Mouse (Mus musculus) MEL (cell line): ENCODE measurements around the gene Mprip. TPM values are rescaled to one million over a fixed set of nuclear protein-coding genes. Genes with fewer than 3 reads are reported as not detected.
A peak's percentile ranks its signal among the peaks of the same experiment; 100 is the strongest.

ENCODE experiments used
- DNase-seq: peaks from one replicate; pipeline ENCODE4 v3.0.0; 2011; ENCODE audit warnings: low read depth, low spot score
- H3K27ac ChIP-seq: 2 replicates; pipeline ENCODE4 v1.5.1; 2012; ENCODE audit warnings: low read depth, mild to moderate bottlenecking, control low read depth, low read length, moderate library complexity; ENCODE audit not compliant: control insufficient read depth
- H3K27me3 ChIP-seq, 2 experiments: fragments of 150-350 bp in 1 of 2; sonication (generic) in 1 of 2; 2 replicates each; pipeline ENCODE4 v1.6.1; 2012; ENCODE audit warnings: low read length in 2 of 2, mild to moderate bottlenecking in 2 of 2, improper control_type of control experiment in 1 of 2, moderate library complexity in 1 of 2; ENCODE audit not compliant: insufficient read depth in 2 of 2, control insufficient read depth in 1 of 2
- H3K36me3 ChIP-seq, 2 experiments: 2 replicates each; pipeline ENCODE4 v1.6.1; 2012 to 2014; ENCODE audit warnings: low read length in 2 of 2, improper control_type of control experiment in 1 of 2, inconsistent platforms in 1 of 2, mild to moderate bottlenecking in 1 of 2; ENCODE audit not compliant: insufficient read depth in 2 of 2, control insufficient read depth in 1 of 2
- H3K4me1 ChIP-seq, 2 experiments: fragments of 150-350 bp in 1 of 2; sonication (generic) in 1 of 2; 2 replicates each; pipeline ENCODE4 v1.6.1; 2012; ENCODE audit warnings: low read length in 2 of 2, improper control_type of control experiment in 1 of 2, mild to moderate bottlenecking in 1 of 2; ENCODE audit not compliant: insufficient read depth in 2 of 2, control insufficient read depth in 1 of 2
- H3K4me3 ChIP-seq, 2 experiments: fragments of 150-350 bp in 1 of 2; sonication (generic) in 1 of 2; 2 replicates each; pipeline ENCODE4 v1.5.1; 2012; ENCODE audit warnings: low read depth in 2 of 2, low read length in 2 of 2, mild to moderate bottlenecking in 2 of 2, moderate library complexity in 2 of 2, control low read depth in 1 of 2, improper control_type of control experiment in 1 of 2; ENCODE audit not compliant: control insufficient read depth in 1 of 2, insufficient read depth in 1 of 2
- H3K79me2 ChIP-seq: 2 replicates; pipeline ENCODE4 v1.6.1; 2012; ENCODE audit warnings: mild to moderate bottlenecking, low read length, moderate library complexity; ENCODE audit not compliant: control insufficient read depth, poor library complexity, insufficient read depth
- H3K9ac ChIP-seq: 2 replicates; pipeline ENCODE4 v1.6.1; 2012; ENCODE audit warnings: low read depth, mild to moderate bottlenecking, control low read depth, low read length, moderate library complexity; ENCODE audit not compliant: control insufficient read depth, poor library complexity, severe bottlenecking
- H3K9me3 ChIP-seq: fragments of 150-350 bp; sonication (generic); replicated peaks from 2 replicates; pipeline ENCODE4 v1.6.1; 2012; ENCODE audit warnings: mild to moderate bottlenecking, low read length, improper control_type of control experiment, moderate library complexity; ENCODE audit not compliant: insufficient read depth
- BHLHE40 ChIP-seq: IDR thresholded peaks from 2 replicates; pipeline ENCODE4 v1.6.1; 2012; ENCODE audit warnings: low read depth, mild to moderate bottlenecking, inconsistent platforms, low read length, improper control_type of control experiment, borderline replicate concordance
- CTCF ChIP-seq, 3 experiments: IDR thresholded peaks in 2 of 3; conservative IDR thresholded peaks in 1 of 3; 2 replicates each; pipeline ENCODE4 v1.5.1; 2011 to 2012; ENCODE audit warnings: low read length in 3 of 3, low read depth in 2 of 3, mild to moderate bottlenecking in 2 of 3, improper control_type of control experiment in 1 of 3, inconsistent platforms in 1 of 3, mixed read lengths in 1 of 3, moderate library complexity in 1 of 3; ENCODE audit not compliant: control insufficient read depth in 1 of 3, insufficient read depth in 1 of 3, poor library complexity in 1 of 3, severe bottlenecking in 1 of 3
- ELF1 ChIP-seq: IDR thresholded peaks from 2 replicates; pipeline ENCODE4 v1.6.1; 2014; ENCODE audit warnings: low read depth, mild to moderate bottlenecking, inconsistent platforms, low read length, improper control_type of control experiment, moderate library complexity
- EP300 ChIP-seq, 2 experiments: IDR thresholded peaks; 2 replicates each; pipeline ENCODE4 v1.6.1; 2011; ENCODE audit warnings: improper control_type of control experiment in 2 of 2, low read length in 2 of 2, low read depth in 1 of 2, mild to moderate bottlenecking in 1 of 2
- ETS1 ChIP-seq: IDR thresholded peaks from 2 replicates; pipeline ENCODE4 v1.6.1; 2012; ENCODE audit warnings: low read depth, mild to moderate bottlenecking, inconsistent platforms, low read length, improper control_type of control experiment, moderate library complexity
- GATA1 ChIP-seq: IDR thresholded peaks from 2 replicates; pipeline ENCODE4 v1.6.1; 2011; ENCODE audit warnings: low read depth, low read length, improper control_type of control experiment
- MAX ChIP-seq: IDR thresholded peaks from 2 replicates; pipeline ENCODE4 v1.6.1; 2011; ENCODE audit warnings: low read length, improper control_type of control experiment
- MAZ ChIP-seq: IDR thresholded peaks from 2 replicates; pipeline ENCODE4 v1.6.1; 2012; ENCODE audit warnings: low read depth, mild to moderate bottlenecking, inconsistent platforms, low read length, improper control_type of control experiment
- MXI1 ChIP-seq: IDR thresholded peaks from 2 replicates; pipeline ENCODE4 v1.6.1; 2011; ENCODE audit warnings: mild to moderate bottlenecking, low read depth, low read length, improper control_type of control experiment
- MYC ChIP-seq: IDR thresholded peaks from 2 replicates; pipeline ENCODE4 v1.6.1; 2011; ENCODE audit warnings: low read depth, mild to moderate bottlenecking, low read length, improper control_type of control experiment, moderate library complexity
- POLR2A ChIP-seq, 2 experiments: IDR thresholded peaks; 2 replicates each; pipeline ENCODE4 v1.6.1; 2011 to 2012; ENCODE audit warnings: low read length in 2 of 2, mild to moderate bottlenecking in 2 of 2, control low read depth in 1 of 2, improper control_type of control experiment in 1 of 2, low read depth in 1 of 2, moderate library complexity in 1 of 2; ENCODE audit not compliant: control insufficient read depth in 1 of 2, insufficient read depth in 1 of 2, poor library complexity in 1 of 2
- POLR2AphosphoS2 ChIP-seq: IDR thresholded peaks from 2 replicates; pipeline ENCODE4 v1.6.1; 2011; ENCODE audit warnings: low read length, improper control_type of control experiment
- RCOR1 ChIP-seq: IDR thresholded peaks from 2 replicates; pipeline ENCODE4 v1.6.1; 2012; ENCODE audit warnings: low read depth, mild to moderate bottlenecking, inconsistent platforms, low read length, improper control_type of control experiment
- TAL1 ChIP-seq: IDR thresholded peaks from 2 replicates; pipeline ENCODE4 v1.6.1; 2012; ENCODE audit warnings: mild to moderate bottlenecking, inconsistent platforms, low read length, moderate library complexity, mixed read lengths
- TBP ChIP-seq: IDR thresholded peaks from 2 replicates; pipeline ENCODE4 v1.8.0; 2011; ENCODE audit warnings: low read depth, low read length, improper control_type of control experiment
- TCF12 ChIP-seq: IDR thresholded peaks from 2 replicates; pipeline ENCODE4 v1.6.1; 2014; ENCODE audit warnings: low read depth, mild to moderate bottlenecking, inconsistent platforms, low read length, improper control_type of control experiment, moderate library complexity
- ZKSCAN1 ChIP-seq: IDR thresholded peaks from 2 replicates; pipeline ENCODE4 v1.6.1; 2012; ENCODE audit warnings: low read depth, mild to moderate bottlenecking, inconsistent platforms, low read length, improper control_type of control experiment, moderate library complexity
- ZMIZ1 ChIP-seq: IDR thresholded peaks from 2 replicates; pipeline ENCODE4 v1.6.1; 2012; ENCODE audit warnings: low read depth, mild to moderate bottlenecking, inconsistent platforms, low read length, improper control_type of control experiment, moderate library complexity
- polyA plus RNA-seq, 2 experiments: library from polyadenylated mRNA; stranded (reverse) in 1 of 2; unstranded in 1 of 2; fragments of >175 nt in 1 of 2; fragments of >200 nt in 1 of 2; gene quantifications; 2 replicates each; pipeline versions ENCODE4 v1.2.1 to v1.2.4; 2012; ENCODE audit warnings: low replicate concordance in 2 of 2, low read depth in 1 of 2; ENCODE audit not compliant: insufficient read length in 2 of 2, insufficient read depth in 1 of 2, missing spikeins in 1 of 2
- total RNA-seq: library from RNA; depleted of rRNA; stranded (reverse); fragments of 300-350 nt; gene quantifications from 2 replicates; pipeline ENCODE4 v1.2.3, GENCODE M21; 2012

Gene Mprip
- total and polyA plus RNA-seq, 3 experiments = 103 to 174 (median 142) TPM

DNA sequence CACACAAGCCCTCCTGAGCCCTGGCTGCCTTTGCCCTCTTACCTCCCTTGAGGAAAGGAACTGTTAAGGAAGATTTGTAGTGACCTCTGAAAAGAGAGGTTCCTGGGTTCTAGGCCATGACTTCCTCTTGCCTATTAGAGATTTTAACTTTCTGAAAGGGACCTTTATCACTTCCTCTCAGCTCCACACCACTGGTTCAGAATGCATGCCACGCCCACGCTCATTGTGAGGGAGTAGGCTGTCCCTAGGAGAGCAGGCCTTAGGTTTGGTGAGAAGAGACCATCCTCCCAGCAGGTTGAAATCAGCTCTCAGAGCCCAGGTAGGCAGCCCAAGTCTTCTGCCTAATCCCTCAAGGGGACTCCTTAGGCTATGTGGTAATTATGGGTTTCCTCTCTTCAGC lies 78.9 kb downstream of the Mprip start:
- no peak overlapping the region for H3K9ac ChIP-seq
- H3K27me3 ChIP-seq = no peaks in the 10 kb centered on the region
- H3K79me2 ChIP-seq = no peaks in the 10 kb centered on the region
- peaks cover 19 to 26% of the 10 kb centered on the region in 2 experiments for H3K4me1 ChIP-seq
- H3K4me3 ChIP-seq = no peak overlapping the region
- peak; percentile 88 for DNase-seq
- H3K9me3 ChIP-seq = no peaks in the 10 kb centered on the region
- H3K27ac ChIP-seq = peak overlapping the region; percentile 58
- peaks cover 0 to 31% of the 10 kb centered on the region in 2 experiments; a peak in 3 of 4 replicates for H3K36me3 ChIP-seq
- no peak for TF ChIP-seq CTCF (IDR thresholded peaks at IDR 0.05 in 2 of 3, conservative IDR thresholded peaks at IDR 0.05 in 1 of 3; ENCODE audit: control insufficient read depth in 1 of 3, insufficient read depth in 1 of 3, low read depth in 2 of 3, low read length in 3 of 3, poor library complexity in 1 of 3, severe bottlenecking in 1 of 3)
- peak; percentile 69 for TF ChIP-seq TCF12
- no peak for TF ChIP-seq ZKSCAN1
- 0 out of 2 replicates have a peak, but pooled peaks have one; percentile 30 for TF ChIP-seq TBP
- TF ChIP-seq POLR2A (IDR thresholded peaks at IDR 0.05; ENCODE audit: control insufficient read depth in 1 of 2, insufficient read depth in 1 of 2, low read depth in 1 of 2, low read length in 2 of 2, poor library complexity in 1 of 2) = no peak
- no peak for TF ChIP-seq POLR2AphosphoS2
- peak; percentile 23; the same call in 1 of the 2 replicates for TF ChIP-seq MAX
- peak; percentile 54; the same call in 1 of the 2 replicates for TF ChIP-seq ELF1
- TF ChIP-seq GATA1 = peak; percentile 80
- TF ChIP-seq EP300 (IDR thresholded peaks at IDR 0.05; ENCODE audit: low read depth in 1 of 2, low read length in 2 of 2) = peak; percentile 80 to 82
- peak; percentile 46; the same call in 1 of the 2 replicates for TF ChIP-seq MXI1
- peak; percentile 79 for TF ChIP-seq MYC
- TF ChIP-seq MAZ = no peak
- no peak for TF ChIP-seq ZMIZ1
- no peak for TF ChIP-seq BHLHE40
- peak; percentile 84; the same call in 1 of the 2 replicates for TF ChIP-seq RCOR1
- TF ChIP-seq TAL1 = peak; percentile 14; the same call in 1 of the 2 replicates
- no peak for TF ChIP-seq ETS1

DNA sequence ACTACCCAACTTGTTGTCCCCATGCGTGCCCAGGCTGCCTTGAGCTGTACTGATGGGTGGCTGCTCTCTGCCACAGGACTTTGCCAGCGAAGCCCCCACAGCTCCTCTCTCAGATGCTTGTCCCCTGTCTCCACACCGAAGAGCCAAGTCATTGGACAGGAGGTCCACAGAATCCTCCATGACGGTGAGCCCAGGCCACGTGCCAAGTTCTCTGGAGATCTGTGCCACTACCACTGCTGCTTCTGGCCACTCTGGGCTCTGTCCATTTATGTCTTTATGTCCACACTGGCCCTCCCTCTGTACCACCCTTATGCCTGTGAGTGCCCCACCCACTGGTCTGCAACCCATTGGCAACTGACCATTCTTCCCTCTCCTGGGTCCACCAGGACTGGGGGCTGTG lies 80.8 kb downstream of the Mprip start:
- Histone ChIP-seq H3K9me3 (no peaks in the 10 kb centered on the region), H3K4me3 (no peak overlapping the region), H3K4me1 (peaks cover 28 to 36% of the 10 kb centered on the region in 2 experiments), H3K27me3 (no peaks in the 10 kb centered on the region), H3K79me2 (no peaks in the 10 kb centered on the region), H3K36me3 (peaks cover 0 to 44% of the 10 kb centered on the region in 2 experiments; a peak in 3 of 4 replicates), H3K27ac (no peak overlapping the region), H3K9ac (no peak overlapping the region)
- DNase-seq = no peak
- no peak for TF ChIP-seq ZKSCAN1
